Mouse (Mus musculus) spleen, adult 12 weeks (tissue): ENCODE data around the gene Rsph4a.
"Not testable (repeated sequence)": the region's sequence is repeated elsewhere in the genome, so short reads cannot be mapped to it uniquely, and the experiment has no call there.

ENCODE experiments used
- DNase-seq: peaks from one replicate; pipeline ENCODE4 v3.0.0; 2022; ENCODE audit warnings: low spot score

Gene Rsph4a

GRCm38 (mm10) chr10:33904530-33905481 is at the start of gene Rsph4a:
Gene Rsph4a (plus strand): TSS chr10:33905111.
- DNase-seq = no peak

- no peak for DNase-seq
Observed at GRCm38 (mm10) chr10:33857421-33857820, 47.5 kb upstream of the Rsph4a start, which contains the start of gene Sult3a1. Gene Sult3a1 (plus strand): TSS chr10:33857721.

- DNase-seq = no peak
Observed at GRCm38 (mm10) chr10:33865994-33866393, 38.9 kb upstream of the Rsph4a start.

GRCm38 (mm10) chr10:33870441-33870840 is 34.5 kb upstream of the Rsph4a start:
- DNase-seq = no peak

GRCm38 (mm10) chr10:33872672-33873398 is 32.1 kb upstream of the Rsph4a start:
- DNase-seq = no peak

- DNase-seq = not testable (repeated sequence)
Observed at GRCm38 (mm10) chr10:33882411-33882810, 22.5 kb upstream of the Rsph4a start.

- not testable (repeated sequence) for DNase-seq
Observed at GRCm38 (mm10) chr10:33901520-33901919, 3.4 kb upstream of the Rsph4a start.

GRCm38 (mm10) chr10:33905489-33905888 is 578 bp downstream of the Rsph4a start:
- DNase-seq = no peak

GRCm38 (mm10) chr10:33940702-33941101 is 35.8 kb downstream of the Rsph4a start:
- no peak for DNase-seq

GRCm38 (mm10) chr10:33945390-33945789 is 40.5 kb downstream of the Rsph4a start:
- DNase-seq = no peak

GRCm38 (mm10) chr10:33946336-33946735 is 41.4 kb downstream of the Rsph4a start:
- no peak for DNase-seq

GRCm38 (mm10) chr10:33950803-33951583 is 46.1 kb downstream of the Rsph4a start, which contains the start of gene Zup1:
Gene Zup1 (minus strand): TSS chr10:33951269.
- peak; percentile 79 for DNase-seq

GRCm38 (mm10) chr10:33952509-33952908 is 47.6 kb downstream of the Rsph4a start:
- DNase-seq = no peak
